Mouse (Mus musculus) bone marrow macrophage, adult 2 months (primary cell): ENCODE measurements around the gene Ifi27.

Experiments
- CTCF ChIP-seq: IDR thresholded peaks from 2 replicates; pipeline ENCODE4 v1.5.1; 2012; ENCODE audit warnings: low read depth, mild to moderate bottlenecking, low read length, moderate library complexity
- POLR2A ChIP-seq: IDR thresholded peaks from 2 replicates; pipeline ENCODE4 v1.6.1; 2012; ENCODE audit warnings: mild to moderate bottlenecking, low read depth, low read length, borderline replicate concordance

DNA sequence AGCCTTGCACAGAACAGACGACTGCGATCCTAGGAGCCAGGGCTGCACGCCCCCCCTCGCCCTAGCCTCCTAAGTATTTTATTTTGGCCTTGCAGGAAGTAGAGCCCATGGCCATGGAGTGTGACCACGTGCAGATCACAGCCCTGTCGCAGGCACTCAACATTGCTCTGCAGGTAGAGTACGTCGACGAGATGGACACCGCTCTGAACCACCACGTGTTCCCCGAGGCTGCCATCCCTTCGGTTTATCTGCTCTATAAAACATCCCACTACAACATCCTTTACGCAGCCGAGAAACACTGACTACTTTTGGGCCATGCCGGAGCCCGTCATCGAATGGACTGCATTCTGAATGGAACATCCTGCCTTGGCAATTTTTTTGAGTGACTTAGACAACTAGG, 29.9 kb upstream of the Ifi27 start:
- TF ChIP-seq POLR2A (no peak), CTCF (no peak)
